Mouse (Mus musculus): ENCODE measurements at regions not wholly inside any gene's neighbourhood (a gene's known extent, or its start where the extent isn't known, plus 50 kb on each side); places are given as distances from the start of the nearest gene placed in this dataset.

DNA sequence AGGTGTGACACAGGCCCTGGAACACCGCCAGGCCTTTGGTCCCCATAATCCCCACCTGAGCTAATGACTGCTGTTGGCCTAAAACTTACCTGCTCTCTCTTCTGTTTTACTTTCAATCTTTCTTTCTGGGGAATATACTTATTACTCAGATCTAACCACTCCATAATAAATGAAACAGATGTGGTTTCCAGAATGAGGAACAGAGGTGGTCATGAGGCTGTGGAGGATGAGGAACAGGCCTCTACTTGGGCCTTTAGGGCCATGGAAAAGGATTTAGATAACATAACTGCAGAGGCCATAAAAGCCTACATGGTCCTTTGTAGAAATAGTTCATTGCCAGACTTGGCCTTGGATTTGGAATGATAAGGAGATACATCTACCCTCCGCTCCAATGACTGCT lies 74.1 kb downstream of the B3gnt5 start:
- no peak for DNase-seq

DNA sequence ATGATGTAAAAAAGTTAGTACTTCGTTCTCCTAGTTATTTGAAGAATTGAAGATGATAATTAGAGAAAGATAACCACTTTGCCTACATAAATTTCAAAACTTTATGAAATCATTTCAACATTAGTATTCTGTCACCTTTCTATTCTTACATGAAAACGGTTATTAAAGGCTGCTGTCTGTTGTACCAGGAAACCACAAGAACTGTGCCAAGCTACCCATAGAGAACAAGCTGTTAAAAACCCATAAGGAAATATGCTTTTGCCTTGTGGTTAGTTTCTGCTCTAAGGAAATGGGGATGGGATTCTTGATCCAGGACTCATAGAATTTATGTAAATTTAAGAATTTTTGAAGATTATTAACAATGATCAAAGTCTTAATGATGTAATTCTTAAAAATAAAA lies 74.7 kb downstream of the B3gnt5 start:
- no peak for DNase-seq

DNA sequence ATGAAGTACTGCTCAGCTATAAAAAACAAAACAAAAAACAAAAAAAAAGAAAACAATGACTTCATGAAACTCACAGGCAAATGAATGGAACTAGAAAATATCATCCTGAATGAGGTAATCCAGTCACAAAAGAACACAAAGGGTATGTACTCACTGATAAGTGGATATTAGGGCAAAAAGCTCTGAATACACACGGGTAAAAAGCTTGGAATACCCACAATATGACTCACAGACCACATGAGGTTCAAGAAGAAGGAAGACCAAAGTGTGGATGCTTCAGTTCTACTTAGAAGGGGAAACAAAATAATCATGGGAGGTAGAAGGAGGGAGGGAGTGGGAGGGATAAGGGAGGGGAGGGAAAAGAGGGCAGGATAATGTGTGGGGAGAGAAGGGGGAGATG lies 79.8 kb downstream of the B3gnt5 start:
- no peak for DNase-seq

DNA sequence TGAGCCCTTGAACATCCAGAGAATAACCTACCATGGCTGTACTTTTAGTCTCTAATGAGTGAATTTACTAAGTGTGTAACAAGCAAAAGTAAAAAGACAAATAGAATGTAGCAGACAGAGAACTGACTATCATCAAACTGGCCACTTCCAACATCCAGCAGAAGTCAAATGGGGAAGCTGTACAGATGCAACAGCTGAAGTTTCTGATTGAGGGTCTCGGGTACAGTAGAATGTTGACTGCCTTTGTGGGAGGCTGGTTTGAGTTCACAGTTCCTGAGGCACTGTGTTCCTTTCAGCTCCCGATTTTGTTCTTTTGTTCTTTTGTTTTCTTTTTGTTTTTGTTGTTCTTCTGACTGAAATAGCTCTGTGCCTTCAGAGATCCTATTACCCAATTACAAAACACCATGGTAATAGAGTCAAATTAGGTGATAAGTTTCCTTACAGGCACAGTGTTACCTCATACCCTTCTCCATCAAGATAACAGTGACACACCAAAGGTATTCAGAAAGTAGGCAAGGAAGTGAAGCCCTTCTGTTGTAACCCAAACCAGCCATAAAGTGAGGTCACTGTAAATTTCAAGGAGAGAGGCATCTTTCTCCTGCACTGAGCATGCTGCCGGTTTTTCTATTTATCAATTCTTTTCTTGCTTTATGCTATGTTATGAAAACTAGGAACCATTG lies 82.5 kb downstream of the B3gnt5 start:
- no peak for DNase-seq

DNA sequence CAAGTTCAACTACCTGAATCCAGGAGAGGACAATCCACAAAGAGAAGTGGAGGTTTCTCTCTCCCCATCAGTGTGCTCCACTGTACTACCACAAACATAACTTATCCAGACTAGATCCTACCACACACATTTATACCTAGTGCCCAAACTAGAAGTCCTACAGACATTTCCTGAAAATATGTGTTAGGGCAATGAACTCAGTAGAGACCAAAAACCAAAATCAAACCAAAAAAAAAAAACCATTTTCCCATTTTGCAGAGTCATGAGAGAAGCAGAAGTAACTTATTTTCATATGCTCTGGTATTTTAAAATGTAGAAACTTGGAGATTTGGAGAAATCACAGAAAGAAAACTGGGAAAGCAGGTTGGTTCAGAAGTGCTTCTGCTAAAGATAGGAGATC lies 83.7 kb downstream of the B3gnt5 start:
- DNase-seq = no peak

DNA sequence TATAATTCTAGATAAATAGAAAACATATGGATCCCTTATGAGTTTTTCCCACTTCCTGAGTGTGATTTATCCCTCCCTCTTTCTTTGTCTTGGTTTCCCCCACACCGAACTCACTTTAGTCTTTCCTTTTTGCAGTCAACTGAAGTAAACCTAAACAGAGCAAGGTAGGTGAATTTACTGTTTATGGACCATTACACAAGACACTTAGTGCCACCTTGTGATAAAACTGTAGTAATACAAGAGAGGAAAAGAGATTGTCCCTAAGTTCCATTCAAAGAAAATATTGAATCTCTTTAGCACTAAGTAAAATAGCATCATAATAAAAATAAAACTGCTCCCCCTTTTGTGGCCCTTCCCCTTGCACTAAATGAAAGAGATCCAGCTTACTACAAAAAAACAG lies 88.4 kb downstream of the B3gnt5 start:
- DNase-seq = no peak

DNA sequence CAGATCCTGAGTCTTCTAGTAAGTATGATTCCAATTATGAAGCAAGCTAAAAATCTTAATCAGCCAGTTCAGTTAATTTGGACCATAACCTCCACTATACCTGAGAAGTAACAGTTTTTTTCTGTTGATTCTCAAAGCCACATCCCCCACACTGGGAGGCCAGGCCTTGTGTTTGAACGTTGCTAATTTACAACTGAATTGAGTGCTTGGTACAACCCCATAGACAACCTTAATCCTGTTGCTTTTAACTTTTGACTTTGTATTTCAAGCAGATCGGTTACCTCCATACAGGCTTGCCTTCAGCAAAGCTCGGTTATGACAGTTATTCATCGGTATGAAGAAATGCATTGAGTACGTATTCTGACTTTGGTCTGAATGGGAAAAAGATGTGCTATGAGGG lies 105.3 kb downstream of the B3gnt5 start:
- no peak for DNase-seq

DNA sequence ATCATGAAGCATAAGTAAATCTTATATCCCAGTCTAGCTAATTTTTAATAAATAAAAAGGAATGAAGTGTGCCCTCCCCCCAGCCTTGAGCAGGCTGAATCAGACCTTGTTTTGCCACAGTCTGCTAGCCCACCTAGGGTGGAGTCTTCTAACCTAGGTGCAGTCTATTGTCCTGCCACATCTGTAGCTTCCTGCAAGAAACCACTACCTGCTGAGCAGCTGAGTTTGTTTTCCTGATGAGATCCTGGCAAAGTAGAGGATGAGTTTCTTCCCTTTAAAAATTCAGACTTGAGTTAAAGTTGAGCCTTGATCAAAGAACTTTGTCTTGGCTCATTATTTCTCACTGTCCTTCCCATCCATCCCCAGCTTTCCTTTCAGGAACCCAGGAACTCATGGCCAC lies 105.9 kb downstream of the B3gnt5 start:
- no peak for DNase-seq

DNA sequence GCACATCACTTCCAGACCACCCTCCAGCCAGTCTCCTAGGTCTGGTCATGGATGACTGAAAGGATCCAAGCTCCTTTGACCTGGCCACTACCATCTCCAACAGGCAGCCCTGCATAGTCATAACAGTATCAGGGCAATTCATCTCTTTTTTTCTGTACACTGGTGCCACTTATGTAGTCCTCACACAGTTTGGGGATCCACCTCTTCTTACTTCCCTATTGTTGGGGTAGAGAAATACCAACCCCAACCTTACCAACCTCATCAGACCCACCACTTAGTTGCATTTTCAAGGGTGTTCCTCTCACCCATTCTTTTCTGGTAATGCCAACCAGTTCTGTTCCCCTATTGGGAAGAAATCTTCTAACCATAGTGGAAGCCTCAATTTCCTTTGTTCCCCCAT lies 109.4 kb downstream of the B3gnt5 start:
- no peak for DNase-seq

DNA sequence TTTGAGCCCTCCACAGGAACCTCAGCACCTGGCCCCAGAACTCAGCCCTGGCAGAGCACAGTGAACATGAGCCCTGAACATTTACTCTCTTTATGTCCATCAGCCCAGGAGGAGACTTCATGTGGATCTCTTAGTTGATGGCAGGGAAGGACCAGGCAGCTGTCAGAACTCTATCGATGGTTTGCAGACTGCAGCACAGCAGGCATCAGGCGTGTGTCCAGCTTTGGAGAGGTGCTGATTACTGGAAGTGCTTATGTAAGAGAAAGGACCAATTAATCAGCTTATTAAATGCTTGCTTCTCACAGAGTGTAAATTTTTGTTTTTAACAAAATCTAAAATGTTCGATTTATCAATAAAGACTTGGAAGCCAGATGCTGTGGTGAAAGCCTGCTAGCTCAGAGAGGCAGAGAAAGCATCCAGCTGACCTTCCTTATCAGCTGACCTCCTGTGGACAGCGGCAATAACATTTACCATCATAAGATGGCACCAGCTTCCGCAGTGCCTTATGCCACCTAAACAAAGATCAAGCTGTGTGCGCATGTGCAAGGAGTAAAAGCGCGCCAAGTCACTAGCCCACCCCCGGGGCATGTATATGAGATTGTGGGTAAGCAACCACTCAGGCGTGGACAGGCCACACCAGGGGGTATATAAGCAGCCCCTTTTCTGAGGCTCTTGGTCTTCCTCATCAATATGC lies 105.8 kb downstream of the Klhl6 start:
- peak; percentile 7 to 12 for DNase-seq

DNA sequence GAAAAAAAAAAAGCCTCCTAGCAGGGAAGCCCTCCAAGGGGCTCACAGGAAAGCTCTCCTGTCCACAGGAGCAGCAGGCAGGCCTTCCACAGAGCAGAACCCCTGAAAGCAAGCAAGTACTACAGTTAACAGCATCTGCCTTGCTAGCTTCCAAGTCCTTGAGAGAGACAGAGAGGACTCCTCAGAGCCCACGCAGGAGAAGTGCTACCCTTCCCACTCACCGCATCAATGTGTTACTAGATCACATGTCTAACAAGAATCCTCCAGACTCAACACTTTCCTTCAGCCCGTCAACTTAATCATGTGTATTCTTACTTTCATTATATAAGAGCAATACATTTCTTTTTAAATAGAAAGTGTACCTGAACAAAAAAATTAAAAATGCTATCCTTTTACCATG lies 99.9 kb downstream of the Klhl6 start:
- DNase-seq = no peak

DNA sequence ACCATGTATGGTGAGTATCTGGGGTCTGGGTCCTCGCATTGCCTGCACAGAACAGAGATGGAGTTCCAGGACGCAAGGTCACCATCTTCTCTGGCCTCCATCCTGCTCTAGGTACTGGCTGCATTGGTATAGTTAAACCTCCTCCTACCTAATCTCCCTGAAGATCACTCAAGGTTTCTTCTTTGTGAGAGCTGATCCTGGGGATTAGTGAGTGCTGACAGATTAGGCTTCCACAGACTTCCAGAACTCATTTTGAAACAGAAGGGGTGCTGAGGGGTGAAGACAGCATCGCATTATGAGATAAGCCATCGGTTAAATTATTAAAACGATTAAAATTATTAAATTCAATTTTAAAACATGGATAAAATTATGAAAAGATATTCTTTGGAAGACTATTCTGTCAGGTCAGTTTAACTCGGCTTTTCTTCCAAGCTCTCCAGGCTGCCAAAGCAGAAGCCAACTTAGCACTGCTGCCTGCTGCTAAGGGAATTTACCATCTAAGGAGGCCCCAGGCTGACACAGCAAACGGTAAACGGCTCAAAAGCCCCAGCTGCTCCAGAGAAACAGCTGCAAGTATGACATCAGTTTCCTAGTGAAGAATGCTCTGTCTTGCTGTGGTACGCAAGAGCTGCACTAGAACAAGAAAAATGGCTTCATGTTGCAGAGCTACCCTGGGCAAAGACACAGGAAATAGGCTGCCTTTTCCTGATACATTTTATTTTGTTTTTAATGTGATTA lies 98.9 kb downstream of the Klhl6 start:
- no peak for DNase-seq

DNA sequence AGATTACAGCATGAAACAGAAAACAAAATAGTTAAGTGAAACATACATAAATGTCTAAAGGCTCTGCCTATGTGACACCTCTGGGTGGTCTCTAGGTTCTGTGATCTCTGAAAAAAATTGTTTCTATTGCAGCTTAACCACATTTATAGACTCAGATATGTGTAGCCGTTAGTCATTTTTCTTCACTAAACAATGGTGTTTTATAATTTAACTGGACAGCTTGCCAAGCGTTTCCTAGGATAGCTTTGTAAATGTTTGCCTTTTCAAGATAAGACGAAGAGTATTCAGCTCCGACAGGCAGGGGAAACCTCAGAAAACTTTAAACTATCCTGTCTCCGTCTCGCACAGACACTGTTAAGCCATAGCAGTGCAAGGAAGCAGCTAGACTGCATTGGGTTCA lies 98.3 kb downstream of the Klhl6 start:
- no peak for DNase-seq

DNA sequence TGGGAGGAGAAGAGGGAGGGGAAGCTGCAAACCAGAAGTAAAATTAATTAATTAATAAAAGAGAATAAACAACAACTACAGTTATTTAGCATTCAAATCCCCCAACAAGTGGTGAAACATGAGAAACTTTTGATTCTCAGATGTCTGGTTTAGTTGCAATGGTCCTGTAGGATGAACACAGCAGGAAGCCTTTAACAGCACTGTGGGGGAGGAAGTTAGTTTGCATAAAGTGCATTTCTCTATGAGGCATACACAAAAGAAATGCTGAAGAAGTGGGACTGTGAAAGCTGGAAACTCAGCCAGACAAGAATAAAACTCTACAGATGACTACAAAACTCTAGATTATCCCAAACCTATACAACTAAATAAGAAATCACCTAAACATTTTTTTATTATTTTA lies 96.2 kb downstream of the Klhl6 start:
- no peak for DNase-seq

DNA sequence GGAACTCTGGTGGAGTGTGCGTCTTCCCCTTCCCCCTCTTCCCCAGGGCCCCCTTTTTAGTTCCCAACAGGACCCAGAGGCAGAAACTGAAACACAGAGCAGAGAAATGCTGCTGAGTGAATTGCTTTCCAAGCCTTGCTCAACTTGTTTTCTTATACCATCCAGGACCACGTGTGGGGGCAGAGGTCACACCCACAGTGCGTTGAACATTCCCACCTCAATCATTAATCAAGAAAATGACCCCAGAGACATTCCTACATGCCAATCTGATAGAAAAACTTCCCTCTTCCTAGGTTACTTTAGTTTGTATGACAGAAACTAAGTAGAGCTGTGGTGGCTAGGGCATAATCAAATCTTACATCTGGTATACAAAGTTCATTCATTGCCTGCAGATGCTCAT lies 93.3 kb downstream of the Klhl6 start:
- no peak for DNase-seq

DNA sequence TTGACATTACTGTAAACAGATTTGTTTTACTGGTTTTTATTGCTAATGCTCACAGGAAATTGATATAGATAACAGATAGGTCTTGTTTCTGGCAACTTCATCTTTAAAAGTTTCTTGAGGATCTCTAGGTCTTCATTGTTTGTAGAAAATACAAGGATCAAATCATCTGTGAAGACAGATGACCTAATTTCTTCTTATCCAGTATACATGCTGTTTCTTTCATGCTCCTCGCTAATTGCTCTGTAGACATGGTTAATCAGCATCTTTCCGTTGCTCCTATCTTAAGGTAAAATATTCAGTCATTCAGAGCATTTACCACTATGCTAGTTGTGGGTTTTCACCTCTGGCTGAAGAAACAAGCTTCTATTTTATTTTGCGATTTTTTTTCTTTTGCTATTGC lies 91.4 kb downstream of the Klhl6 start:
- DNase-seq = no peak

DNA sequence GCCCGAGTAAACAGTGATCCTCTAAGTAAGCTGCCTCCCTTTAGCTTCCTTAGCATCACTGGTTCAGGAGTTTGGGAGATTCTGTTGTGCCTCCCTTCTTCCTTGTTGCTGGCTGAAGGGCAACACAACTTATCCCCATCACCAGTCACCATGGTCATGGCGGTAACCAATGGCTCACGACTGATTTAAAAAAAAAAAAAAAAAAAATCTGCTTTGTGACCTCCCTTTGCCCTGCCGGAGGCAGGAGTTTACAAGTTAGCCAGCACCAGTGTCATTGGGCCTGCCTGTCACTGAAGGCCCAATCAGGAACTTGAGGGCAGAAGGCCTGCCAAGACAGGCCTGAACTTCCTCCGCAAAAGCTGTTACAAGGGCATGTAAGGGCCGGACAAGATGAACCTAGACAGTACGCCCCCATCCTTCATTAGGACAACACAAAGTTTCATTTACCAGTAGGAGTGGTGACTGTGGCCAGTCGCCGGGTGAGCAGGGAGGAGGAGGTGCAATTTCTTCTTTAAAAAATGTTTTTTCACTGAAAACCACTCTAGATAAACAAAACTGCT lies 88.3 kb downstream of the Klhl6 start:
- no peak for DNase-seq

All from cerebellum, adult 18-20 months (tissue).